Mouse (Mus musculus) kidney, adult 2 months (tissue): ENCODE results near the gene Cenpp.

Experiments used
- CTCF ChIP-seq: fragments of 200-500 bp; conservative IDR thresholded peaks from 2 replicates; pipeline ENCODE4 v1.5.1; 2011; ENCODE audit warnings: low read depth, mild to moderate bottlenecking, control low read depth, low read length, moderate library complexity, mixed read lengths; ENCODE audit not compliant: insufficient read depth, insufficient read length
- POLR2A ChIP-seq: fragments of 200-500 bp; IDR thresholded peaks from one replicate; pipeline ENCODE4 v1.6.1; 2011; ENCODE audit warnings: low read depth, low read length, control low read depth

- TF ChIP-seq CTCF (no peak), POLR2A (no peak)
Observed at GRCm38 (mm10) chr13:49556203-49556602, 96.4 kb downstream of the Cenpp start.
